Mouse (Mus musculus) hindbrain, embryonic 14.5 days (tissue): ENCODE data around the gene Blvrb. TPM values are rescaled to one million over a fixed set of nuclear protein-coding genes. Genes with fewer than 3 reads are reported as not detected.
"Not testable (repeated sequence)": the region's sequence is repeated elsewhere in the genome, so short reads cannot be mapped to it uniquely, and the experiment has no call there.

Experiments used
- ATAC-seq: fragments of 200-750 bp; cut with Nextera tagmentation; 2 replicates; pipeline ENCODE4 v1.8.0; 2017; ENCODE audit warnings: moderate number of reproducible peaks, mild to moderate bottlenecking, moderate TSS enrichment, moderate library complexity; ENCODE audit not compliant: low FRiP score
- DNase-seq: peaks from one replicate; pipeline ENCODE4 v3.0.0-alpha.2; 2015; ENCODE audit warnings: low spot score
- H3K27ac ChIP-seq: fragments of 300-500 bp; sonication (generic); 2 replicates; pipeline ENCODE4 v1.5.1; 2014; ENCODE audit warnings: mild to moderate bottlenecking, moderate library complexity
- H3K27me3 ChIP-seq: fragments of 300-500 bp; sonication (generic); 2 replicates; pipeline ENCODE4 v1.6.1; 2014; ENCODE audit warnings: mild to moderate bottlenecking, low read length, mixed read lengths; ENCODE audit not compliant: control insufficient read depth, insufficient read depth
- H3K36me3 ChIP-seq: fragments of 300-500 bp; sonication (generic); replicated peaks from 2 replicates; pipeline ENCODE4 v1.6.1; 2014; ENCODE audit not compliant: control insufficient read depth, insufficient read depth
- H3K4me1 ChIP-seq: fragments of 300-500 bp; sonication (generic); replicated peaks from 2 replicates; pipeline ENCODE4 v1.6.1; 2014; ENCODE audit warnings: antibody characterized with exemption, low read length, mixed read lengths; ENCODE audit not compliant: control insufficient read depth, insufficient read depth
- H3K4me2 ChIP-seq: fragments of 300-500 bp; sonication (generic); replicated peaks from 2 replicates; pipeline ENCODE4 v1.6.1; 2014; ENCODE audit warnings: mild to moderate bottlenecking, moderate library complexity
- H3K4me3 ChIP-seq: fragments of 300-500 bp; sonication (generic); replicated peaks from 2 replicates; pipeline ENCODE4 v1.5.1; 2014; ENCODE audit warnings: mild to moderate bottlenecking, low read length
- H3K9ac ChIP-seq: fragments of 300-500 bp; sonication (generic); 2 replicates; pipeline ENCODE4 v1.6.1; 2014
- H3K9me3 ChIP-seq: fragments of 300-500 bp; sonication (generic); 2 replicates; pipeline ENCODE4 v1.6.1; 2016; ENCODE audit warnings: low read length; ENCODE audit not compliant: control insufficient read depth
- WGBS: fragments of 180-500 bp; shearing (Covaris S2); extraction: QIAGEN DNeasy Blood & Tissue Kit; methylation state at CpG from one replicate; pipeline ENCODE4 v1.1.7; 2014; 5-methylcytosine and 5-hydroxymethylcytosine counted together
- polyA plus RNA-seq: library from polyadenylated mRNA; unstranded; fragments of >200 nt; fragmentation: Nextera tagmentation; extraction: Ambion mirVana; gene quantifications from 2 replicates; pipeline ENCODE4 v1.2.1, GENCODE M21; 2014

Blvrb gene
- polyA plus RNA-seq, 1 experiment from 2014 or later = 25.4 TPM

DNA sequence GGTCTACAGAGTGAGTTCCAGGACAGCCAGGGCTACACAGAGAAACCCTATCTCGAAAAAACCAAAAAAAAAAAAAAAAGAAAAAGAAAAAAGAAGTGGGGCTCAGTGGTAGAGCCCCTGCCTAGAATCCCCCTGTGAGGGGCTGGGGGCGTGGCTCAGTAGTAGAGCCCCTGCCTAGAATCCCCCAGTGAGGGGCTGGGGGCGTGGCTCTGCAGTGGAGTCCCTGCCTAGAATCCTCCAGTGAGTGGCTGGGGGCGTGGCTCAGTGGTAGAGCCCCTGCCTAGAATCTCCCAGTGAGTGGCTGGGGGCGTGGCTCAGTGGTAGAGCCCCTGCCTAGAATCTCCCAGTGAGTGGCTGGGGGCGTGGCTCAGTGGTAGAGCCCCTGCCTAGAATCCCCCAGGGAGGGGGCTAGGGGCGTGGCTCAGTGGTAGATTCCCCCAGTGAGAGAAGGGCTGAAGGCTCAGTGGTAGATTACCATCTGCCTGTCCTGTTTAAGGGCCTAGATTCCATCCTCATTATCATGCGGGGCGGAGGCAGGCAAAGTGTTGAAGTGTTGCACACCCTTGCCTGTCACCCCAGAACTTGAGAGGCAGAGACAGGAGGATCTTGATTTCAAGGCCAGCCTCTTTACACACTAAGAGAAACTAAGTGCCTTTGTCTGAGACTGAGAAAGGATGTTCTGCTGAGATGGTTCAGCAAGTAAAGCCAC, 47.0 kb downstream of the Blvrb start:
- H3K4me1 ChIP-seq, H3K4me3 ChIP-seq, H3K4me2 ChIP-seq, H3K27me3 ChIP-seq, ATAC-seq, H3K9ac ChIP-seq, H3K36me3 ChIP-seq, H3K9me3 ChIP-seq, H3K27ac ChIP-seq, DNase-seq: not testable (repeated sequence)
- WGBS = 88% methylated on average over 8 of the region's 9 CpGs

DNA sequence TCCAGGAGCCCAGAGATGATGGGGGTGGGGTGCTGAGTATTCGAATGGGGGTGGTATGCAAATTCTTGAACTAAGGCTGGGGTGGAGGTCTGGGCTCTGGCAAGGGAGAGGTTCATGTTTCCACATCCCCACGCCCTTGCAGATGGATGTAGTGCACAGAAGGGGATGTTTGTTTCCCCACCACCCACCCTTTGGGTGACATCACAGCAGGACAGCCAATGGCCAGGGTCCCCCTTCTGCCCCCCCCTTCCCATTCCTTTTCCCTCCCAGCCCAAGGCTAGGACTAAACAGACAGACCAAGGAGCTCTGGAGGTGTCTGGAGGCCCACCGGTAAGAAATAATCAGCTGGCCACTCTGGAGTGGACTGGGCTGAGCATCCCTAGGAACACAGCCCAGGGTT, 51.3 kb downstream of the Blvrb start, which contains the start of gene Prx:
Gene Prx, plus strand, starts transcription at position 289 of the 400 bp plus-strand sequence.
- no peak for ATAC-seq
- DNase-seq = no peak
- no peaks in the 10 kb centered on the region for H3K9me3 ChIP-seq
- WGBS = 73% methylated on average over 3 of the region's 3 CpGs
- no peak within 1 kb of the TSS for H3K9ac ChIP-seq
- H3K27ac ChIP-seq = no peak within 1 kb of the TSS
- H3K27me3 ChIP-seq = no peaks in the 10 kb centered on the region
- no peak within 1 kb of the TSS for H3K4me2 ChIP-seq
- H3K4me3 ChIP-seq = no peak within 1 kb of the TSS
- no peaks in the 10 kb centered on the region for H3K36me3 ChIP-seq
- no peaks in the 10 kb centered on the region for H3K4me1 ChIP-seq

DNA sequence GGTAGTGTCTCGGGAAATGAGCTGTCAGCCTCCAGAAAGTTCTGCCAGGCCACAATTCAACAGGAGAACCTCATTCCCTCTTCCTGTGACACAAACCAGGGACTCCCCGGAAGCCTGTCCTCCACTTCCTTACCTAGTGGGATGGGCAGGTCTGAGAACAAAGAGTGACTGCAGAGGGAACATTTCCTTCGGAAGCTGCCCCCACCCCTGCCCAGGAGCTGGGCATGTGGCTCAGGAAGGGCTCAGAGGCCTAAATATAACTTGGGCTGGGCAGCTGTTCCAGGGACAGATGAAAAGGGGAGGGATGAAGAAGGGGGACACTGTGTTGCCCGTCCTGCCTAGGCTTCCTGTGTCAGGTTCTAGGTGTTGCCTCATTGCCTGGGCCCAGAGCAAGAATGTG, 53.8 kb downstream of the Blvrb start:
- no peak overlapping the region for H3K27ac ChIP-seq
- no peaks in the 10 kb centered on the region for H3K4me1 ChIP-seq
- 80% methylated on average over 4 of the region's 4 CpGs for WGBS
- no peak overlapping the region for H3K4me3 ChIP-seq
- H3K9me3 ChIP-seq = no peaks in the 10 kb centered on the region
- no peaks in the 10 kb centered on the region for H3K36me3 ChIP-seq
- H3K27me3 ChIP-seq = no peaks in the 10 kb centered on the region
- DNase-seq (no peak), ATAC-seq (no peak)
- no peak overlapping the region for H3K9ac ChIP-seq
- no peak overlapping the region for H3K4me2 ChIP-seq

DNA sequence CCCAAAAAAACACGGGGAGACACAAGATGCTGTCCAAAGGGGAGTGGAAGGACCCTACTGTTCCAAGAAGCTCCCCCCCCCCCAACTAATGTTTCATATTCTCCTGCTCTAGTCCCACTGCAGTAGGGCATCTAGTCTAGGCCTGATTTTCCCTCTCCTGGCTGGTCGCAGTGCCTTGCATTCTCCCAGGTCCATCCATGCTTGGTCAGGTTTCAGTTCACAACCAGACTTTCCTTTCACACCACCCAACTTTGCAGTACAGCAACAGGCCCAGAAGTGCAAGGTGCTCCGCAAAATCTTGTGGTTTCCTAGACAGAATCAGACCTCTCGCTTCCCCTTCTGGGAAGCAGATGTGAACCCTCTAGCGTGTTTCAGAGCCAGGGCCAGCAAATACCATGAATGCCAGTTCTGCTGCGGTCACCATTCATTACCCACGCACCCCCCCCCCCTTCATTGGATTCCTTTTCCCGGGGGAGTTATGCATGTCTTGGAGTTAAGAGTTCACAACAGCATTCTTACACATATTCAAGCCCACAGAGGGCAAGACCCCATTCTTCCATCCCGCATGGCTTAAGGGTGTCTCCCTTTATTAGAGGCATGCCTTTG, 59.1 kb downstream of the Blvrb start:
- ATAC-seq (no peak), DNase-seq (no peak)
- WGBS = 35% methylated on average over 9 of the region's 9 CpGs

DNA sequence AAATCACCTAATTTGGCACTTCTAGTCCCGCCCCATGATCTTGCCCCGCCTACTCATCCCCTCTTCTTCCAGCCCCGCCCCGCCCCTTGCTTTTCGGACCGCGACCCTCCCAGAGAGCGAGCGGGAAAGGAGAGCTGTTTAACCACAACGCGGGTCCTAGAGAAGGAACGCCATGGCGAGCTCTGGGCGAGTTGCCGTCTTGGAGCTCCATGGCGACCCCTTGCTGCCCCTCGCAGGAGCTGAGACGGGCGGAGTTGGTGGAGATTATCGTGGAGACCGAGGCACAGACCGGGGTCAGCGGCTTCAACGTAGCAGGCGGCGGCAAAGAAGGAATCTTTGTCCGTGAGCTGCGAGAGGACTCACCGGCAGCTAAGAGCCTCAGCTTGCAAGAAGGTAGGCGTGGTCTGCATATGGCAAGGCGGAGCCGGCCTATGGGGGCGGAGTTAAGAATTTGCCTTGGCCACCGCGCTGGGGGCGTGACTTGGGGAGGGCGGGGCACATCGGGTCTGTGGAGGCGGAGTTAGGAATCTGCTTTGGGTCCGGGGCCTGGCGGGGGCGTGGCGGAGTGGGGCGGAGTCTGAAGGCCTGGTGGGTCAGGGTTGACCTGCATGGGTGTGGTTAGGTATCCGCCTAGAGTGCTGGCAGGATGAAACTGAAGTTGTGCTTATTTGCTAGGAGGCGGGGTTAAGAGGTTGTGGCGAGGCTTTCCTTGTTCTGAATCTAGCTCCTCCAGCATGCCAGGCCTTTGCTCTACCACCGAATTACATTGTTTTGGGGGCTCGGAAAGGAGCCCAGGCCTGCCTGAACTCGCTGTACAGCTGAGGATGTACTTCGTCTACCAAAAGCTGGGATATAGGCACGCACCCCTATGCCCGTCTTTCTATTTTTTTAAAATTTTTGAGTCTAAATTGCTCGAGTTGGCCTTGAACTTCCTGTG, 60.2 kb downstream of the Blvrb start:
- peak; percentile 94 for ATAC-seq
- peak overlapping the region; percentile 44 for H3K4me3 ChIP-seq
- peaks cover 8% of the 10 kb centered on the region; the same call in 1 of the 2 replicates for H3K4me1 ChIP-seq
- no peaks in the 10 kb centered on the region for H3K36me3 ChIP-seq
- DNase-seq = peak; percentile 94
- peak overlapping the region; percentile 93 for H3K27ac ChIP-seq
- H3K27me3 ChIP-seq = no peaks in the 10 kb centered on the region
- peak overlapping the region; percentile 66 for H3K9ac ChIP-seq
- H3K9me3 ChIP-seq = no peaks in the 10 kb centered on the region
- peak overlapping the region; percentile 59 for H3K4me2 ChIP-seq
- 1% methylated on average over 52 of the region's 54 CpGs for WGBS

More for the DNA sequence above, 59.1 kb downstream of the Blvrb start:
- peak overlapping the region; percentile 59 for H3K4me2 ChIP-seq
- peak overlapping the region; percentile 93; the same call in 1 of the 2 replicates for H3K27ac ChIP-seq
- H3K27me3 ChIP-seq = no peaks in the 10 kb centered on the region
- peak overlapping the region; percentile 44 for H3K4me3 ChIP-seq
- H3K9me3 ChIP-seq = no peaks in the 10 kb centered on the region
- H3K36me3 ChIP-seq = no peaks in the 10 kb centered on the region
- peaks cover 8% of the 10 kb centered on the region; the same call in 1 of the 2 replicates for H3K4me1 ChIP-seq
- H3K9ac ChIP-seq = peak overlapping the region; percentile 66; the same call in 1 of the 2 replicates

DNA sequence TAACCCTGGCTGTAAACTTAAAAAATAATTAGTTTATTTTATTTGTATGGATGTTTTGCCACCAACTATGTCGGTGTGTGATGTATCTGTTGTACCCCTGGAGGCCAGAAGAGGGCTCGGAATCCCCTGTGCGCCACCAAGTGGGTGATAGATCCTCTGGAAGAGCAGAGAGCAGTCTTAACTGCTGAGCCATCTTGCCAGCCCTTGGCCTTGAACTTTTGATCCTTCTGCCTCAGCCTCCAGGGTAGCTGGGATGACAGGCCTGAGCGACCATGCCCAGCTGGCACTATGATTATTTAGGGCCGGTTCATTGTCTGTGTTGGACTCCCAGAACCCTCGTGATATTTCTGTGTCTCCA, 60.8 kb downstream of the Blvrb start:
- 25% methylated on average over 6 of the region's 6 CpGs for WGBS
- Histone ChIP-seq H3K9ac (no peak overlapping the region), H3K4me1 (peaks cover 8% of the 10 kb centered on the region; the same call in 1 of the 2 replicates), H3K9me3 (no peaks in the 10 kb centered on the region), H3K4me3 (peak overlapping the region; percentile 44), H3K27ac (peak overlapping the region; percentile 93; the same call in 1 of the 2 replicates), H3K36me3 (no peaks in the 10 kb centered on the region), H3K4me2 (peak overlapping the region; percentile 59), H3K27me3 (no peaks in the 10 kb centered on the region)
- DNase-seq (peak; percentile 61), ATAC-seq (0 out of 2 replicates have a peak, but pooled peaks have one; percentile 25)

DNA sequence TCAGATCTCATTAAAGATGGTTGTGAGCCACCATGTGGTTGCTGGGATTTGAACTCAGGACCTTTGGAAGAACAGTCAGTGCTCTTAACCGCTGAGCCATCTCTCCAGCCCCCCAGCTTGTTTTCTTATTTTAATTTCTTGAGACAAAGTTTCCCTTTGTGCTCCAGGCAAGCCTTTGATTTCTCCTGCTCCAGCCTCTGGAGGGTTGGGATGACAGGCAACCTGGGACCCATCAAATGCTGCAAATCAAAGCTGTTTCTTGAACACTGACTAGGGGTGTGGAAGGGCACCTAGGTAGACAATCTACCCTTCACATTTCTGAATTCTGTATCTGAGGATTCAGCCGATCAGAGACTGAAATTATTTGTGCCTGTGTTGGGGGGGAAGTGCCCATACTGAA, 63.0 kb downstream of the Blvrb start:
- no peak overlapping the region for H3K4me3 ChIP-seq
- WGBS = 91% methylated on average over 2 of the region's 2 CpGs
- DNase-seq (no peak), ATAC-seq (no peak)
- no peak overlapping the region for H3K27ac ChIP-seq
- no peaks in the 10 kb centered on the region for H3K9me3 ChIP-seq
- H3K27me3 ChIP-seq = no peaks in the 10 kb centered on the region
- no peak overlapping the region for H3K9ac ChIP-seq
- H3K4me2 ChIP-seq = no peak overlapping the region
- no peaks in the 10 kb centered on the region for H3K36me3 ChIP-seq
- peaks cover 8% of the 10 kb centered on the region; the same call in 1 of the 2 replicates for H3K4me1 ChIP-seq

DNA sequence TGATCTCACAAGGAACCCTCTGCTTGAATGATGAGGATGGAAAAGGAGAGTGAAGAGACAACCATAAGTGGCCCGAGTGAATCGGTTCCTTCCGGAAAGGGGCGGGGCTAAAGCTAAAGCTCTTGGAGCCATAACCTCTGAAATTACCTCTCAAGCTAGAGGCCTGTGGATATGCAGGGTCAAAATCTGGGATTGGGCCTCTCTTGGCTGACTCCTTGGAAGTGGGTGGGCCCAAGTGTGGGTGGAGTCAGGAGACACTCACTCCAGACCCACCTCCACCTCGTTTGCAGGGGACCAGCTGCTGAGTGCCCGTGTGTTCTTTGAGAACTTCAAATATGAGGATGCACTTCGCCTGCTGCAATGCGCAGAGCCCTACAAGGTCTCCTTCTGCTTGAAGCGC, 67.2 kb downstream of the Blvrb start:
- DNase-seq = no peak
- Histone ChIP-seq H3K9me3 (no peaks in the 10 kb centered on the region), H3K4me3 (no peak overlapping the region), H3K27ac (no peak overlapping the region), H3K4me2 (no peak overlapping the region), H3K4me1 (no peaks in the 10 kb centered on the region), H3K27me3 (no peaks in the 10 kb centered on the region), H3K36me3 (no peaks in the 10 kb centered on the region), H3K9ac (no peak overlapping the region)
- 87% methylated on average over 9 of the region's 9 CpGs for WGBS
- no peak for ATAC-seq
